Mouse (Mus musculus) spleen, postnatal 4 days (tissue): ENCODE measurements around the gene Dlgap5.
"Not testable (repeated sequence)": the region's sequence is repeated elsewhere in the genome, so short reads cannot be mapped to it uniquely, and the experiment has no call there.

Experiments used
- DNase-seq, 2 experiments: peaks; one replicate each; pipeline ENCODE4 v3.0.0; 2022; ENCODE audit warnings: low spot score in 2 of 2

Dlgap5 gene

DNA sequence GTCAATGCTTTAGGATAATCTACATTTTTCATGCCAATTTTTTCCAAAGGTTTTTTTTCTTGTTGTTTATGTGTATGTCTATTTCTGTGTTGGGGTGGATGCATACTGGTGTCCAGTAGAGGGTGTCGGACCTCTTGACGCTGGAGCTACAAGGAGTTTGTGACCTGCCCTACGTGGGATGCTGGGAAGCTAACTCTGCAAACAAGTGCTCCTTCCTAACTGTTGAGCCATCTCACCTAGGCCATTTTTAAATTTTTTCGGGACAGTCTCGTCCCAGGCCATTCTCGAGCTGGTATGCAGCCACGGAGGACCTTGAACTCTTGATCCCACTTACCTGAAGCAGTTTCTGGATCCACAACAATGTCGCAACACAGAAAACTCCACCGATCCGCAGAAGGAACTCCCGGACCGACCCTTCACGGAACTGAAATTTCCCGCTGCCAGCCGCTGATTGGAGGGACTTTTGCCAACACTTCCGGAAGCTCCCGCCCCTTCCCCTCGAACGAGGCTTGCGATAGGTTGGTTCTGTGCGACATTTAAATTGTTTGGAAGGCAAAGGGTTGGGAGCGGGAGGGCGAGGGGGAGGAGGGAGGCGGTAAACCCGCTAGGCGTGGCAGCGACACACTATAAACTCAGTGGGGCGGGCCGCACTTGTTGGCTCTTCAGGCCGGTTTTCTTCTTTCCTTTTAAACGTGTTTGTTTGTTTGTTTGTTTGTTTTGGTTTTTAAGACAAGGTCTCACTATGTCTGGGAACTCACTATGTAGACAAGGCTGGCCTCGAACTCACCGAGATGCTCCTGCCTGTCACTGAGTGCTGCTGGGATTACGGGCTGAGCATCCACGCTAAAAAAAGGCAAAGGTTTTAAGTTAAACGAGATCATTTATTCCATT lies at the start of gene Dlgap5:
Dlgap5 (minus strand) TSS at position 633 of the 891 bp plus-strand sequence.
- DNase-seq: peak; percentile 95 to 96

GRCm38 (mm10) chr14:47465468-47466175 lies 47.4 kb upstream of the Dlgap5 start:
- DNase-seq: no peak

GRCm38 (mm10) chr14:47464426-47464825 lies 46.2 kb upstream of the Dlgap5 start:
- DNase-seq: no peak

DNA sequence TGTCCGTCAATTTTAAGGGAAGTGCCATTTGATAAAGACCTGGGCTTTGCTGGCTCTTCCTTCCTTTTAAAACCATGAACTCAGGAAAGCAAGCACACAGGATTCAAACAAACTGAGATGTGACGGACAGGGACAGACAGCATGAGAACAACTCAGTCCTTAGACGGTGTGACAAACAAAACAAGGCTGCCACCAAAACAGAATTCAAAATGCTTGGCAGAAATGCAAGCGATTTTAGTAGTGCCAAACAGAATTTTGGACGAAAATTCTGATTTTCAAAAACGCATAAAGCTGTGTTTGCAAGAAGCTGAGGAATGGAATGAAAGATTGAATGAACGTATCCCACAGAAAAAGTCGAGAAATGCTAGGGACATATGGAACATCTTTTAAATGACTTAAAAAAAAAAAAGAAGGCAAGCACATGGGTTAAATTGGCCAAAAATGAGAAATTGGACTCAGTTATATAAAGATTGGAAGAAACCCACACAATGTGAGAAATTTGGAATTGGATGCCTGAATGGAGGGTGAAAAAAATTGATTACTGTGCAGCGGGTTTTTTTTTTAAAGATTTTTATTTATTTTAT lies 44.8 kb upstream of the Dlgap5 start:
- DNase-seq: no peak

DNA sequence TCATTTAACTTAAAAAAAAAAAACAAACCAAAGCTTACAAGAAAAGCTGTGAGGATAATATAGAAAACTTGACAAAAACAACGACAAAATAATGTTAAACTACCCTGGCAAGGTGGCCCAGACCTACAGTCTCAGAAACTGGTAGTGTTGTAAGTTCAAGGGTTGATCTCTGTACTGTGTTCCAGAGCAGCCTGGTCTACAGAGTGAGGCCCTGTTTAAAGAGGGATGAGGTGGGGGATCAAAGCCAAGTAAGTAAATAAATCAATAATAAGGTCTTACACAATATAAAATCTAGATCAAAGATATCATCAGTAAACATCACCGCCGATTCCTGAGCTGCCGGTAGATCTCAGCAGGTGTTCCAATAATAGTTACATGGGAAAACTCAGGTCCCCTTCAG lies 44.2 kb upstream of the Dlgap5 start:
- DNase-seq: no peak

- no peak for DNase-seq
These were observed 43.8 kb upstream of the Dlgap5 start for GRCm38 (mm10) chr14:47461997-47462396.

GRCm38 (mm10) chr14:47459556-47459955 lies 41.3 kb upstream of the Dlgap5 start:
- DNase-seq: no peak

DNA sequence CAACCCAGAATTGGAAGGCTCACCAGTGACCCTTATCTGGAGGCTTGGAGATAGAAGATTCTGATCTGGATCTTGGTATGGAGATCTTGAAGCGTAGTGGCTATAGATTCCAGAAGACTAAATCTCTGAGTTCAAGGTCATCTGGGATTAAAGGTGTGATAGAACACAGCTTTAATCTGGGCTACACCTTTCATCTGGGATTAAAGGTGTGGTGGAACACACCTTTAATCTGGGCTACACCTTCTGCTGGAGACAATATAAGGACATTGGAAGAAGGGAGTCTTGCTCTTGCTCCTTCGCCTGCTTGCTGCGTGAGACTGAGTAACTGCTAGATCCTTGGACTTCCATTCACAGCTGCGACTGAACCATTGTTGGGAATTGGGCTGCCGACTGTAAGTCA lies 31.9 kb upstream of the Dlgap5 start, which contains the start of gene Fbxo34:
Fbxo34 (plus strand) TSS at position 301 of the 400 bp plus-strand sequence.
- DNase-seq: not testable (repeated sequence)

DNA sequence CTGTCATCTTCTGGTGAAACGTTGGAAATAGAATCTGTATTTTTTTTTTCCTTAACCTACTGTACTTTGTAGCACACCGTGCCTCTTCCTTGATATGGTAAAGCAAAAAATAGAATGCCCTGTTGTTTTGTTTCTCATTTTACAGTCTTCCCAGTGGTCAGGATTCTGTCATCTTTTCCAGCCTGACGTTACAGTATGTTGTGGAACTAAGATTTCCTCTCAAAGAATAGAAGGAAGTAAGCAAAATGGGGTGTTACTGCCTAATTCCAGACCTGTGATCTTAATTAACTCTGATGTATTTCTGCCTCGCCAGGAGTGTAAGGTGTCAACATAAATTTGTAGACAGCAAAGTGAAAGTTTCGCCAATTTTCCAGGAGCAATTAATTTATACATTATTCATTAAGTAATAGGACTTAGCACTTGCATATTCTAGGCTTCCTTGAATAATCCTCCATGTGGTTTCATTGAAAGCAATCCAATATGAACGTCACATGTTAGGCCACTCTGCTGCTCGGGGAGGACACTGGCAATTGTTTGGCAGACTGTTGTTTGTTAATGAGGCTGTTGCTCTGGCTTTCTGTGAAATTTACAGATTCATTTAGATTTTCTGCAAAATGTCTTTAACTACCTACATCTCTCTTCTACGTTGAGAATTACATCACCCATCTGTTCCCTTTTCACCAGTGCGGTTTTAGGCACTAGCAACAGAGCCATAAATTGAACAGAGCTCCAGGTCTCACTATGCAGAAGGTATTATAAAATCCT lies 27.3 kb upstream of the Dlgap5 start:
- DNase-seq: no peak

GRCm38 (mm10) chr14:47444907-47445306 lies 26.7 kb upstream of the Dlgap5 start:
- DNase-seq: no peak

DNA sequence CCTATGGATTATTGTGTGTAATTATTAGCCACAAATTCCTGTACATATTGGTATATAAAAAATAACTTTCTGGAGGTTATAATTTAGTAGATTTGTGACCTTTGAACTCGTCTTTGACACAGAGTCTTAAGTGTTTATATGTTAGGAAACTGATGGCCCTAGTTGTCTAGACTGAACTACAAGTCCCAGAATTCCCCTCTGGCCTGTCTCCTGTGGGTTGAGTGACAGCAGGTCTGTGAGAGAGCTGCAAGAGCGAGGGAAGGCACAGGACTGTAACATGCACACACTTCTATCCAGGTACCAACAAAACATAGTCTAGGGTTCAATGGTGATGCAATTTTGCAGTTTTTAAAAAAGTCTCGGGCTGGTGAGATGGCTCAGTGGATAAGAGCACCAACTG lies 20.7 kb upstream of the Dlgap5 start:
- no peak for DNase-seq

GRCm38 (mm10) chr14:47432987-47433386 lies 14.8 kb upstream of the Dlgap5 start:
- DNase-seq: no peak

GRCm38 (mm10) chr14:47422466-47422865 lies 4.3 kb upstream of the Dlgap5 start:
- DNase-seq: no peak

GRCm38 (mm10) chr14:47421606-47422005 lies 3.4 kb upstream of the Dlgap5 start:
- no peak for DNase-seq

DNA sequence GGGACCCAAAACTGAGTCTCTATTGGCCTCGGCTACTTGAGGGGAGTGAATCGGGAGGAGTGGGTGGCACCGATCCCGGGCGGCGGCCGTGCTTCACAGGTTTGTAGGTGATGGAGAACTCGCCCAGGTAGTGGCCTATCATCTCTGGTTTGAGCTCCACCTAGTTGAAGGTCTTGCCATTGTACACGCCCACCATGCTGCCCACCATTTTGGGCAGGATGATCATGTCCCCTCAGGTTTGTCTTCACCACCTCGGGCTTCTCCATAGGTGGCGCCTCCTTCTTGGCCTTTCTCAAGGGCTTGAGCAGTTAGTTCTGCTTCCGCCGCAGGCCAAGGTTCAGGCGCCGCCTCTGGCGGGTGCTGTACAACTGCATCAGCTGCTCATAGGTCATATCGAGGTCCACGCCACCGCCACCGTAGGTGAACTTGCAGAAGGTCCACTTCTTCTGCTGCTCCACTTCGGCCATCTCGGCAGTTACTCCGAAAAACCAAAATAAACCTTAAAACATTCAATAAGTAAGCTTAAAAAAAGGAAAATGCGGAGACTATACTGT lies 1.6 kb upstream of the Dlgap5 start:
- DNase-seq: no peak

GRCm38 (mm10) chr14:47419034-47419625 lies 923 bp upstream of the Dlgap5 start:
- no peak for DNase-seq

DNA sequence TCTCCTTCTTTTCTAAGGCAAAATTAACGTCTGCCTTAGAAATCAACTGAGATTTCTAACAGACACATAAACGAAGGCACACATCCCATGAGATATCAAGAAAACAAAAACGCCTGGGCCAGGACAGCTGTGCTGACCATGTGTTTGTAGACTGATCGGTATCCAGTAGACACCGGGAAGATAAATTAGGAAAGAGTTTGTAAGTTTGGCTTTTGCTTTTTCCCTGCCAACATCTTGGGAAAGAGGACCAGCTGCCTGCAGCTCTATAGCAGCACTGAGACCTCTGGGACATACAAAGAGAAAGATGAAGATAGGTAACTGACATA lies 422 bp upstream of the Dlgap5 start:
- DNase-seq: no peak

DNA sequence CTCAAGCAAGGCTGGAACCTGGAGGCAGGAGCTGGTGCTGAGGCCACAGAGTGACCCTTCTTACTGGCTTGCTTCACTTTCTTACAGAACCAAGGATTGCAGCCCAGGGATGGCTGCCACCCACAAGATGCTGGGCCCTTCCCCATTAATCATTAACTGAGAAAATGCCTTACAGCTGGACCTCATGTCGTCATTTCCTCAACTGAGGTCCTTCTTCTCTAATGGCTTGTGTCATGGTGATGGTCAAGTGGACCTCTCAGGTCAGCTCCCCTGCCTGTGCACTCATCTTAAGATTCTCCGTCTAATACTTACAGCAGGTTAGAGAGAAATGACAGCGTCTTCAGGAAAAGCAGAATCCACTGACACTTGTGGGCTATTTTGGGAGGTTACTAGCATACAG lies 861 bp downstream of the Dlgap5 start:
- DNase-seq: no peak

- no peak for DNase-seq
These were observed 12.2 kb downstream of the Dlgap5 start for GRCm38 (mm10) chr14:47406000-47406399.

- DNase-seq: no peak
These were observed 15.5 kb downstream of the Dlgap5 start for GRCm38 (mm10) chr14:47402735-47403134.

DNA sequence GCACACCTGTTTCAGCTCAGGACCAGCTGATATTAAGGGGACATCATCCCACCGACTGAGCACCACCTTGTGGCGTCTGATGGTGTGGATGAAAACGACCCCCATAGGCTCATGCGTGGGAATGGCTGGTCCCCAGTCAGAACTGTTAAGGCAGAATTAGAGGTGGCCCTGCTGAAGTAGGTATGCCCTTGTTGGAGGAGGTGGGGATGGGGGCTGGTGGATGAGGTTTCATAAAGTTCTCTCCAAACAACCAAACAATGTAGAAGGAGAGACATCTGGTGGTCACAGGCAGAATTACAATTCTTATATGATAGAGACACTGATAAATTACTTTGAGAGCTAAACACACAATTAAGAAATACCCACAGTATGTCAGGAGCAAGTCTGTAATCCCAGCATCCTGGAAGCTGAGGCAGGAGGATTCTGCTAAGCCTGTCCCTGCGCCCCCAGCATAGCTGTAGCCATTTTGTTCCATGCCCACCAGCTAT lies 22.0 kb downstream of the Dlgap5 start:
- no peak for DNase-seq
